Mouse (Mus musculus) brain, embryonic 14.5 days (tissue): ENCODE data around the gene Cdh16. TPM values are rescaled to one million over a fixed set of nuclear protein-coding genes. Genes with fewer than 3 reads are reported as not detected.
A peak's percentile ranks its signal among the peaks of the same experiment; 100 is the strongest.

Experiments used
- DNase-seq: peaks from one replicate; pipeline ENCODE4 v3.0.0-alpha.2; 2011; ENCODE audit warnings: low read depth
- CTCF ChIP-seq: fragments of 200-500 bp; IDR thresholded peaks from 2 replicates; pipeline ENCODE4 v1.5.1; 2012; ENCODE audit warnings: inconsistent platforms, mild to moderate bottlenecking, moderate library complexity, borderline replicate concordance; ENCODE audit not compliant: insufficient read depth, insufficient read length; ENCODE audit errors: extremely low read depth
- POLR2A ChIP-seq: fragments of 200-500 bp; IDR thresholded peaks from 2 replicates; pipeline ENCODE4 v1.6.1; 2012; ENCODE audit warnings: mild to moderate bottlenecking, inconsistent platforms, borderline replicate concordance; ENCODE audit not compliant: poor library complexity, insufficient read depth, insufficient read length, severe bottlenecking; ENCODE audit errors: extremely low read depth
- polyA plus RNA-seq: library from polyadenylated mRNA; depleted of rRNA; stranded (reverse); fragments of >200 nt; gene quantifications from 2 replicates; pipeline ENCODE4 v1.2.3, GENCODE M21; 2012

Gene Cdh16
- polyA plus RNA-seq, 1 experiment, result not detected

DNA sequence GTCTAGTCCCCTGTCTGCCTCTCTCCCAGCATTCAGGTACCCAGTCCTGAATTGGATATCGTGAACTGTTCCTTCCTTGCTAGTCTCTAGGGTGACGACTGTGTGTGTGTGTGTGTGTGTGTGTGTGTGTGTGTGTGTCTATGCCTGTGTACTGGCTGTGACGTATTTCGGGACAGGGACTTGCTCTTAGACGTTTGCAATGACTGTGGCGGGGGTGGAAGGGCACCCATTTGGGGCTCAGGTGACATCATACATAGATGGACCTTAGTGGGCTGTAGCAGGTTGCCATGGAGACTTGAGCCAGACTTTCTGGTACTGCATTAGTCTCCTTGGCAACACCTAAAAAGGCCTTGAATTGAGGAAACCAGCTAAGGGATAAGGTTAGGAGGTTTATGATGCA is 8.3 kb upstream of the Cdh16 start:
- TF ChIP-seq POLR2A, result no peak
- peak; percentile 64 for DNase-seq

DNA sequence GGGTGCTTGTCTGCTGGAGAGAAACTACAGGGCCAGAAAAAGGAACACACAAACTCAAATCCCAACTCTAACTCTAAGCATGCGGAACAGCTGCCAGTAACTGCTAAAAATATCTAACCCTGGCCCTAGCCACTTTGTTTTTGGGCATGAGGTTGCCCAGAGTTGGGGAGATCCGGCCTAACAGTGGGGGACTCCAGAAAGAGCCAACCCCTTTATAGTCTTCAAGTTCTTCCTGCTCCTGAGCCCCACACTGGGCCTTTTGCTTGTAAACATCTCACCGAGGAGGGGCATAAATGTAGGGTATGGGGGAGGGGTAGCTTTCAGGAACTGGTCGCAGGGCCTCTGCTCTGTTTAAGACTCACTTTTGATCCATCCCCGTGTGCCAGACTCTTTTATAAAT is 7.8 kb upstream of the Cdh16 start:
- TF ChIP-seq CTCF, result no peak
- no peak for TF ChIP-seq POLR2A
- DNase-seq, result no peak

DNA sequence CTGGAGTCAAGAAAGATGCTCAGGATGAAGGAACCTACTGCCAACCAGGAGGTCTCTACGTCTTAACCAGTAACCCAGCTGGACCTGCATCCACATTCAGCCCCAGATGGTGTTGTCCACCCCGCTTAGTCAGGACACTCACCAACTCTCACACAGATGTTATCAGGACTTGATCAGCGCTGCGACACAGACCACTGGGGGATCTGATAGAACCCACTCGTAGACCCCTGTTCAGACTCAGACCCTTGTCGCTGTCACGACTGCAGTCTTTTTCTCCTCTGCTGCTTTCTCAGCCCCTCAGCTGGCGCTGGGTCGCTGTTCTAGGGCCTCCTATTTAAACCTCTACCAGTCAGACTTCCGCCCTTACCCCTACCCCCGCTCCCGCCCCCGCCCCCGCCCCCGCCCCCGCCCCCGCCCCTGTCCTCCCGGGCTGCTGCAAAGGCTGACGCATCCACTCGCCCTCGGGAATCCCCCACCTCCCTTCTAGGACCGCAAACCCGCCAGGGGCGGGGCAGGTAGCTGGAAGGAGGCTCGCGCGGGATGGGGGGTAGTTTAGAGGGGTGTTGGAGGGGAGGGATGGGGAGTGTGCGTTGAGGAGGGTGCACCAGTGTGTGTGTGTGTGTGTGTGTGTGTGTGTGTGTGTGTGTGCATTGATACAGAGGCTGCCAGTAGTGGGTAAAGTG is 6.9 kb upstream of the Cdh16 start, which contains the start of gene Rrad:
TSS of gene Rrad (minus strand) at position 347 of the 683 bp plus-strand sequence.
- DNase-seq, result peak; percentile 51
- no peak for TF ChIP-seq POLR2A

DNA sequence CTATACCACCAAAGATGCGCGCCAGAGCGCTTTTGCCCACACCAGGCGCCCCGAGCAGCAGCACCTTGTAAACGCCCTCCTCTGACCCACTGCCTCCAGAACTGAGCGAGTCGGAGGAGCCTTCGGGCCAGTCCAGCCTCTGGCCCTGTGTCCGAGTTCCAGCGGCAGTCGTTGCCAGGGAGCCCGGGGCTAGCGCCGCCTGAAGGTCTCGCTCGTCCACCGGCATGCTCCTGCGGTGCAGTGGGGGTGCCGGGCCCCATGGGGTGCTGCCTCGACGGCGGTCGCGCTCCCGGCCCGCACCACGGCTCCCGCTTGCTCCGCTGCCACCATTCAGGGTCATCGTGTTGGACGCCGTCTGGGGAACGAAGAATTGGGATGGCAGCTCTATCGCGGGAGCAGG is 6.4 kb upstream of the Cdh16 start:
- DNase-seq, result no peak
- TF ChIP-seq CTCF (no peak), POLR2A (no peak)

DNA sequence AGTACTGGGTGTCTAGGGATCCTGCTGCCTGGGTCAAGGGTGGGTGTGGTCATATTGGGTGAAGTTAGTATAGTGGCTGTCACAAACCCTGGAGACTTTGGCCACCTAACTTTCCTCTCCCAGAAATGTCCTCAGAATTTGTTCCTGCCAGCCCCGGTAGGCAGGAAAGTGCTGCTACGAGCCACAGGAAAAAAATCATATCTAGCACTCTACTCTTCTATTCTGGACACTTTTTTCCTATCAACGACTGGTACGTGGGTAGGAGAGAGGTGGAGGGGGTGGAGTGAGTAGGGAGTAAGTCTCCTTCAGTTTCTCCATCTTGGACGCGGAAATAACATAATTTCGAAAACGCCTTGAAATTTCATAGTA is 5.9 kb upstream of the Cdh16 start:
- no peak for DNase-seq
- TF ChIP-seq CTCF (no peak), POLR2A (no peak)

DNA sequence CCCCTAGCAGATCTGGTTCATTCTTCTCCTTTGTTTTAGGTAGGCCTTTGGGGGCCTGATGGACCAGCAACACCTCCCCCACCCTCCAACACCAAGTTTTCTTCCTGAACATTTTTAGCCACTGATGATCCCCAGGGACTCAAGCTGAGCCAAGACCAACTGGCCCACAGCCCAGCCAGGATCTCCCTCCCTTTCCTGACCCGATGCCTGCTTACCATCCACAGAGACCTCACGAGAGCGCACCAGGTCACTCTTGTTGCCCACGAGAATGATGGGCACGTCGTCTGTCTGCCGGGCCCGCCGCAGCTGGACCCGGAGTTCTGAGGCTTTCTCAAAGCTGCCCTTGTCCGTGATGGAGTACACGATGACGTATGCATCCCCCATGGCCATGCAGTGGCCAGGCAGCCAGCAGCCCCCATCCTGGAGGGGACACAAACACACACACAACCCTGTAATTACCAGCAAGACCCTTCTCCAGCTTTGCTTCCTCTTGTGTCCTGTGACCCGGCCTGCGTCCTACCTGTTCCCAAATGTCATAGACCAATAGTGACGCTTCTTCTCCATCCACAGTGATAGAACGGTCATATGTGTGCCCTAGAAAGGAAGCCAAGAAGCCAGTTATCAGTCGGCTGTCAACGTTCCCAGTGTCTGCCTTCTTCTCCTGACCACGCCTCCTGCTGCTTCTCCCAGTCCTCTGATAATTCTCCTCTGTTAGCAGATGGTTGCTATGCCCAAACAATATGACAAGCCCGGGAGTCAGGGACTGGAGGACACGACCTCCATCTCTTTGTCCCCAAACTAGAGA is 5.3 kb upstream of the Cdh16 start:
- TF ChIP-seq CTCF, result no peak
- TF ChIP-seq POLR2A, result no peak
- DNase-seq, result no peak

DNA sequence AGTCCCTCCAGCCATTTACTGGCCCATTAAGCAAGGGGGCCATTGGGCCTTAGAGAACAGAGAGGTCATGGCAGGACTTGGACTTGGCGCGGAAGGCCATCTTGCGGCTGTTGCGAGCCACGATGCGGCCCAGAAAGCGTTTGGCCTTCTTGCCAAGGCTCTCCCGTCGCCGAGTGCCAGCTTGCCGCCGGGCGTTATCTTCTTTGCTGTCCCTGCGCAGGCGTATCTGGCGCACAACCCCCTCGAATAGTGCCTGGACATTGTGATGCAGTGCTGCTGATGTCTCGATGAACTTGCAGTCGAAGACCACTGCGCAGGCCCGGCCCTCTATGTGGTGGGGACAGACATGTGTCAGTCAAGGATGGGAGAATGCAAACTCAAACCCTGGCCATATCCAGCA is 4.2 kb upstream of the Cdh16 start:
- TF ChIP-seq POLR2A, result no peak
- no peak for TF ChIP-seq CTCF
- DNase-seq, result no peak

DNA sequence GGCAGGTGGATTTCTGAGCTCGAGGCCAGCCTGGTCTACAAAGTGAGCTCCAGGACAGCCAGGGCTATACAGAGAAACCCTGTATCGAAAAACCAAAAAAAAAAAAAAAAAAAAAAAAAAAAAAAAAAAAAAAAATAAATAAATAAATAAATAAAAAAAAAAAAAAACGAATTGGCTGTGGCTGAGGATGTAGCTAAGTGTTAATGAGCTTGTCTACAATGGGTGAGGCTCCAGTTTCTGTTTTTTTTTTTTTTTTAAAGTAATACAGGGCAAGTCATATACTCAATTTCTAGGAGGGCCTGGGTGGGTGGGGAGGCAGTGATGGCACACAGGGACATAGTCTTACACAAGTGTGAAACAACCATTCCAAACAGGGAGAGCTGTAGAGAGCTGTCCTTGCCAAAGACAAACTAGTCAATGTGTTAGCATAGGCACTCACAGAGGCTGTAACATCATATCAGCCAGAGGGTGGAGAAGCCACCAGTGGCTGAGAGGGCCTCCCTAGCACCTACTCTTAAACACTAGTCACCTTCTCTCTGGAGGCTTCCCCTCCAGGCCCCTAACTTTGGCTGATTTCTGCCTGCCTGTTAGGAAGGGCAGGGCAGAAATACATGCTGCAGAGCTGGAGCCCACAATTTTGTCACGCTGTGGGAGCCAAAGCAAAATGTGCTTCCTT is 3.0 kb upstream of the Cdh16 start:
- no peak for TF ChIP-seq CTCF
- no peak for TF ChIP-seq POLR2A
- DNase-seq, result no peak

DNA sequence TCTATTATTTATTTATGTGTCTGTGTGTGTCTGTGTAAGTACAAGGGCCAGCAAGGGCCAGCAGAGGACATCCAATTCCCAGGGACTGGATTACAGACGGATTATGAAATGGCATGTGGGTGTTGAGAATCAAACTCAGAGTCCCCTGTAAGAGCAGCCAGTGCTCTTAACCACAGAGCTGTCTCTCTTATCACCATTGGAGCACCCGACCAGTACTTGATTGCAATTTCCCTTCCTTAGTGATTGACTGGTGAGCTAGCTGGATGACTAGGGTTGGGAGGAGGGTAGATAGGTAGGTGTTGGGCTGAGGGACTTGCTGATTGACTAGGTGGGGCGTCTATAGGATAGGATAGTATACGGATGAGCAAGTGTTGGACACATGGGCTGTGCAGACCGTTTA is 3.4 kb downstream of the Cdh16 start:
- TF ChIP-seq POLR2A (no peak), CTCF (no peak)
- no peak for DNase-seq

DNA sequence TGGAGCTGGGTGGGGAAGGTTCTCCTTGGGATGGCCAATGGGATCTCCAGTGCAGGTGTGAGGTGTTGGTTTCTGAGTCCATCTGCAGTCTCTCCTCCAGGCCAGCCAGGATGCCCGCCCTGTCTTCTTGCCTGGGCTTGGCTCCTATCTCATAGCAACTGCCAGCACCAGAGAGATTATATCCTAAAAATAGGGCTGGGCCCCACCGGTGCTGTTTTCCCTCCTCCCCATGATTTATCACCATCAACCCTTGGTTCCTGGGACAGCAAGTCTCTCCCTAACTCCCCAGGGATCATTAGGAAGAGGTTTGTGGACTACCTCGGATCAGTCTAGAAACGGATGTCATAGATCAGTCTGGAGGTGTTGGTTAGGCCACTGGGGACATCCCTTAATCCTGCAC is 11.1 kb downstream of the Cdh16 start:
- DNase-seq, result no peak
- no peak for TF ChIP-seq CTCF
- no peak for TF ChIP-seq POLR2A

DNA sequence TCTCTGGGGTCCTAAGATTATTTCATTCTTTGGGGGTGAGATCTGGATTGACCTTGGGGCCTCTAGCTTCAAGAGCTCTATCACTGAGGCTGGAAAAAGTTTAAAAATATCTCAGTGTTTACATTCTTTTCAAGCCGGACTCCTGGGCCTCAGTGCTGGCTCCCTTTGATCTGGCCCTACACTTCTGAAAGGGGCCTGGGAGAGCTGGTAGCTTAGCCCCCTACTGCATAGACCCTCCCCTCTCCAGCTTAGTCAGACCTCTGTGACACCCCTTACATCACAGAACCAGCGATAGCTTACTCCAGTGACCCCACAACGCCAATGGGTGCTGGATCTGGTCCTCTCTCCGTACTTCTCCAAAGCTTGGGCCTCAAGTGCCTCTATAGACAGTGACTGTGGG is 12.6 kb downstream of the Cdh16 start:
- TF ChIP-seq POLR2A, result no peak
- no peak for TF ChIP-seq CTCF
- DNase-seq, result no peak
